Mouse (Mus musculus) midbrain, embryonic 15.5 days (tissue): ENCODE results near the gene Hist1h3c. TPM values are rescaled to one million over a fixed set of nuclear protein-coding genes. Genes with fewer than 3 reads are reported as not detected.
"Not testable (repeated sequence)": the region's sequence is repeated elsewhere in the genome, so short reads cannot be mapped to it uniquely, and the experiment has no call there.

ENCODE experiments used
- ATAC-seq: fragments of 200-750 bp; cut with Nextera tagmentation; replicated peaks from 2 replicates; pipeline ENCODE4 v1.8.0; 2017; ENCODE audit warnings: moderate TSS enrichment
- H3K27ac ChIP-seq: fragments of 300-500 bp; sonication (generic); 2 replicates; pipeline ENCODE4 v1.5.1; 2015; ENCODE audit warnings: mild to moderate bottlenecking, inconsistent platforms
- H3K27me3 ChIP-seq: fragments of 300-500 bp; sonication (generic); replicated peaks from 2 replicates; pipeline ENCODE4 v1.6.1; 2015; ENCODE audit warnings: inconsistent platforms
- H3K36me3 ChIP-seq: fragments of 300-500 bp; sonication (generic); replicated peaks from 2 replicates; pipeline ENCODE4 v1.6.1; 2015; ENCODE audit warnings: inconsistent platforms
- H3K4me1 ChIP-seq: fragments of 300-500 bp; sonication (generic); 2 replicates; pipeline ENCODE4 v1.6.1; 2015; ENCODE audit warnings: inconsistent platforms
- H3K4me2 ChIP-seq: fragments of 300-500 bp; sonication (generic); 2 replicates; pipeline ENCODE4 v1.6.1; 2015; ENCODE audit warnings: inconsistent platforms, mild to moderate bottlenecking, moderate library complexity
- H3K4me3 ChIP-seq: fragments of 300-500 bp; sonication (generic); 2 replicates; pipeline ENCODE4 v1.5.1; 2015; ENCODE audit warnings: mild to moderate bottlenecking, inconsistent platforms
- H3K9ac ChIP-seq: fragments of 300-500 bp; sonication (generic); 2 replicates; pipeline ENCODE4 v1.6.1; 2015; ENCODE audit warnings: mild to moderate bottlenecking, inconsistent platforms
- H3K9me3 ChIP-seq: fragments of 300-500 bp; sonication (generic); 2 replicates; pipeline ENCODE4 v1.6.1; 2016; ENCODE audit warnings: inconsistent platforms
- WGBS: fragments of 180-500 bp; shearing (Covaris S2); methylation state at CpG from one replicate; pipeline ENCODE4 v1.1.7; 2015; ENCODE audit warnings: mixed read lengths; 5-methylcytosine and 5-hydroxymethylcytosine counted together
- polyA plus RNA-seq: library from polyadenylated mRNA; unstranded; fragments of >200 nt; fragmentation: Nextera tagmentation; extraction: Ambion mirVana; gene quantifications from 2 replicates; pipeline ENCODE4 v1.2.1, GENCODE M21; 2015

The Hist1h3c gene
- polyA plus RNA-seq, 1 experiment from 2014 or later = 1.4 TPM

DNA sequence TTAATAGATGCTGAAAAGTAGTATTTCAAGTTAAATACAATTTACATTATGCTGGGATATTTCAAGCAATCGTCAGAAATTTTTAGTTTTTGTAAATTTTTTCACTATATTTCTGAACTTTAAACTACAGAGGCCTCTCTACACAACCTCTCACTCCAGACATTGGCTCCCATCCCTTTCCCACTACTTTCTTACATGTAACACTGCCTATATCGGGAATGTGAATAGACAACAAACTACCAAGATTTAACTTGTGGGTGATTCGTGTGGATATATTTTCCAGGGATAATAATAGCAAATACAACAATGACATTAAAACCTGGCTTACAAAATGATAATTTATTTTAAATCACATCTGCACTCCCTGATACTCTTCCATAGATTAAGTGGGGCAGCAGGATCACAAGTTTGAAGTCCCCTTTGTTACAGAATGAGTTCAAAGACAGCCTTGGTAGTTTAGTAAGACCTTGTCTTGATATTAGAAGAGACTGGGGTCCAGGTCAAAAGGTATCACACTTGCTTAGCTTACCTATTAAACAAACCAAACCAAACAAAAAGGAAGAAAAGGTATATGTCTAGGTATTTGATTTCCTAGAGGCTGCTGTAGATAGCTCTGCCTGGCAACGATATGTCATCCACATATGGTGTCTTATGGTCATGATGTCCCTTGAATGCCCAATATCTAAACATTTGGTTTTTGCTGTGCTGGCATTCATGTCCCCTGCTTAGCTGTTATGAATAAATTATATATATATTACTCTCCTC is 8.1 kb upstream of the Hist1h3c start:
- H3K9me3 ChIP-seq = no peaks in the 10 kb centered on the region
- H3K4me2 ChIP-seq = no peak overlapping the region
- no peak overlapping the region for H3K9ac ChIP-seq
- 51% methylated on average over 4 of the region's 4 CpGs for WGBS
- H3K27ac ChIP-seq = no peak overlapping the region
- peaks cover 16% of the 10 kb centered on the region for H3K4me1 ChIP-seq
- no peaks in the 10 kb centered on the region for H3K36me3 ChIP-seq
- no peak overlapping the region for H3K4me3 ChIP-seq
- no peaks in the 10 kb centered on the region for H3K27me3 ChIP-seq
- ATAC-seq = no peak

DNA sequence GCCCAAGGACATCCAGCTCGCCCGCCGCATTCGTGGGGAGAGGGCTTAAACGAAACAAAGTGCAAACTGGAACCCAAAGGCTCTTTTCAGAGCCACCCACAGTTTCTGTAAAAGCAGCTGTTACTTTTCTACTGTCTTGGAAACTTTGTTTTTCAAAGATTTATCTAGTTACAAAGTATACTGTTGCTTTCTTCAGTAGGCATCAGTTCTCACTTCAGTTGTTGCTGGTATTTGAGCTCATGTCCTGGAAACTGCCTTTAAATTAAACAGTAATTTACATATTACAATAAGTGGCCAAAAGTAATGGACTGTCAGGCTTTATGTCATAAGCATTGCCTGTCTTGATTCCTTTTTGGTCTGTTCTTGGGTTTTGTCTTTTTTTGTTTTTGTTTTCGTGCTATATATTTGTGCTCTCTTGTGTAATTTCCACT is 7.4 kb upstream of the Hist1h3c start:
- Histone ChIP-seq H3K36me3 (no peaks in the 10 kb centered on the region), H3K27me3 (no peaks in the 10 kb centered on the region), H3K4me2 (peak overlapping the region; percentile 83), H3K27ac (no peak overlapping the region), H3K9ac (no peak overlapping the region), H3K4me1 (peaks cover 20% of the 10 kb centered on the region), H3K4me3 (peak overlapping the region; percentile 5; the same call in 1 of the 2 replicates), H3K9me3 (no peaks in the 10 kb centered on the region)
- no peak for ATAC-seq
- WGBS = 3% methylated on average over 6 of the region's 6 CpGs

DNA sequence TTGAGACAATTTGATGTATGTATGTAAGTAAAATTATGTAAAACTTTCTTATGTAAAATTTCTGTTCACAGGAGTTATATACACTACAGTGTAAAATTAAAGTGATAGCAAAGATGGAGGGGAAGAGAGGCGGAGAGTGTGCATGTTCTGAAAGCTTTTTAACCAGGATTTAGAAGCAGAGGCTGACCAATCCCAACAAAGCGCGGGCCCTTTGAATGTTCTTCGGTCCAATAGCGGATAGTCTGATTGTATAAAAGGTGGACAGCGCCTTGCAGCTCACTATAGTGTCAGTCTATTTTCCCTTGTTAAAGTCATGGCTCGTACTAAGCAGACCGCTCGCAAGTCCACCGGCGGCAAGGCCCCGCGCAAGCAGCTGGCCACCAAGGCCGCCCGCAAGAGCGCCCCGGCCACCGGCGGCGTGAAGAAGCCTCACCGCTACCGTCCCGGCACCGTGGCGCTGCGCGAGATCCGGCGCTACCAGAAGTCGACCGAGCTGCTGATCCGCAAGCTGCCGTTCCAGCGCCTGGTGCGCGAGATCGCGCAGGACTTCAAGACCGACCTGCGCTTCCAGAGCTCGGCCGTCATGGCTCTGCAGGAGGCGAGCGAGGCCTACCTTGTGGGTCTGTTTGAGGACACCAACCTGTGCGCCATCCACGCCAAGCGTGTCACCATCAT is 6.8 kb upstream of the Hist1h3c start, which contains the start of gene Hist1h3b:
Gene Hist1h3b, plus strand, starts transcription at position 201 of the 675 bp plus-strand sequence.
- 0% methylated on average over 25 of the region's 47 CpGs for WGBS

DNA sequence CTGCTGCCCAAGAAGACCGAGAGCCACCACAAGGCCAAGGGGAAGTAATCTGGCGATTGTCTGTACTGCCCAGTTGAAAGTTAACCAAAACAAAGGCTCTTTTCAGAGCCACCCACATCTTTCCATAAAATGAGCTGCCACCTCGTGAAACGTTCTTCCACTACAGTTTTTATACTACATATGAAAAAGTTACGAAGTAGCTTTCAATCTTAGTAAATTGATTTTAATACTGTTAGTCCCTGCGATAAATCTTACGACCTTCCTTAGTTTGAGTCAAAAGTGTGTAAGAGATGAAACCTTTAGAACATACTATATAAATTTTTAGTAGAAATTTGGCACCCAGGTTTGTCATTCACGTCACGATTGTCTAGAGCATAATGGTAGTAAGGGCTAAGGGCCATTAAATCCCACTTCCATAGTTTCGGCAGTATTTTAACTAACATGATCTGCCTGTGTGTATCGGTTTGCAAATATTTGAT is 6.1 kb upstream of the Hist1h3c start:
- peak overlapping the region; percentile 83 for H3K4me2 ChIP-seq
- WGBS = under 1% methylated on average over 11 of the region's 11 CpGs
- no peaks in the 10 kb centered on the region for H3K36me3 ChIP-seq
- 0 out of 2 replicates have a peak, but pooled peaks have one; percentile 24 for ATAC-seq
- peaks cover 23% of the 10 kb centered on the region for H3K4me1 ChIP-seq
- peak overlapping the region; percentile 46 for H3K4me3 ChIP-seq
- H3K27me3 ChIP-seq = no peaks in the 10 kb centered on the region
- H3K27ac ChIP-seq = peak overlapping the region; percentile 91
- no peak overlapping the region for H3K9ac ChIP-seq
- no peaks in the 10 kb centered on the region for H3K9me3 ChIP-seq

More for the DNA sequence above, 6.8 kb upstream of the Hist1h3c start, which contains the start of gene Hist1h3b:
- H3K27me3 ChIP-seq, H3K9me3 ChIP-seq, H3K36me3 ChIP-seq: not testable (repeated sequence)
- peak within 1 kb of the TSS; percentile 91 for H3K27ac ChIP-seq
- peak; percentile 76 for ATAC-seq
- H3K4me3 ChIP-seq = peak within 1 kb of the TSS; percentile 46
- H3K9ac ChIP-seq = peak within 1 kb of the TSS; percentile 38; the same call in 1 of the 2 replicates
- H3K4me1 ChIP-seq = peaks cover 21% of the 10 kb centered on the region
- H3K4me2 ChIP-seq = peak within 1 kb of the TSS; percentile 83

DNA sequence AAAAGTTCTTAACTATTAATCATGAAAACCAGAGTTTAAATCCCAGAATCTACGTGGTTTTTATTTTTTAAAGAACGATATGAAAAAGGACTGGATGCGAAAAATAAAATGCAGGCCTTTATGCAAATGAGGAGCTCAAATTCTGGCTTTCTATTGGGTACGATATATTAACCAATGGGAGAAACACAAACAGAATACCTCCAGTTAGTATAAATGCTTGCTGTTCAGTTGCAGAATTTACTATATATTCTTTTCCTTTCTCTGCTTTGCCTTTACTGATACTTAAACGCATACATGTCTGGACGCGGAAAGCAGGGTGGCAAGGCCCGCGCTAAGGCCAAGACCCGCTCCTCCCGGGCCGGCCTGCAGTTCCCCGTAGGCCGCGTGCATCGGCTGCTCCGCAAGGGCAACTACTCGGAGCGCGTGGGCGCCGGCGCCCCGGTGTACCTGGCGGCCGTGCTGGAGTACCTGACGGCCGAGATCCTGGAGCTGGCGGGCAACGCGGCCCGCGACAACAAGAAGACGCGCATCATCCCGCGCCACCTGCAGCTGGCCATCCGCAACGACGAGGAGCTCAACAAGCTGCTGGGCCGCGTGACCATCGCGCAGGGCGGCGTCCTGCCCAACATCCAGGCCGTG is 5.6 kb upstream of the Hist1h3c start, which contains the start of gene Hist1h2ab:
Gene Hist1h2ab, plus strand, starts transcription at position 288 of the 639 bp plus-strand sequence.
- H3K9me3 ChIP-seq, H3K27me3 ChIP-seq, H3K36me3 ChIP-seq: not testable (repeated sequence)
- Histone ChIP-seq H3K9ac (peak within 1 kb of the TSS; percentile 38; the same call in 1 of the 2 replicates), H3K4me3 (peak within 1 kb of the TSS; percentile 46), H3K4me1 (peaks cover 21% of the 10 kb centered on the region), H3K4me2 (peak within 1 kb of the TSS; percentile 83), H3K27ac (peak within 1 kb of the TSS; percentile 91)
- peak; percentile 55 for ATAC-seq
- WGBS = under 1% methylated on average over 35 of the region's 47 CpGs

DNA sequence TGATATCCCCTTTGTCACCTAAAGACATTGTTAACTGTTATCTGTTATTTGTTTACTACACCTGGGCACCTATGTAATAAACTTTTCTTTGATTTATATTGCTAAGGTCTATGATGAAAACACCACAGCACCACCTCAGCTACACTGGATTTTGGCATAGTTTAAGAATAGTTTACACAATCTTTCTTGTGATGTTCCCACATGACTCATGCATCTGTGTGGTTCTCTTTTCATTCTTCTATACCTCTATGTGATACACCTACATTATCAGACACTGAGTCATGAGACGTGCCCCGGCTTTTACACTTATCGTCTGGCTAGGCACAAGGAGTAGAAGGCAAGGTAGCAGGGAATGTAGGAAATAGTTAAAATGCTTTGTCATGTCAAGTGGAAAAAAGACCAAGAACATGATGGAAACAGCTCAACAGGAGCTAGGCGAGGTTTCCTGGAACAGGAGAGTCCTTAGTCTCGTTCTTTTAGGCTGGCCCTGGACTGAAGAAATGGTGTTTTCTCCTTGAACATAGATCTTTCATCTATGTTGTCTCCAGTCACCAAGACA is 4.2 kb upstream of the Hist1h3c start:
- no peak overlapping the region for H3K4me2 ChIP-seq
- H3K4me3 ChIP-seq = no peak overlapping the region
- ATAC-seq = no peak
- WGBS = 94% methylated on average over 5 of the region's 5 CpGs
- no peak overlapping the region for H3K9ac ChIP-seq
- H3K27me3 ChIP-seq = no peaks in the 10 kb centered on the region
- H3K9me3 ChIP-seq = no peaks in the 10 kb centered on the region
- H3K36me3 ChIP-seq = no peaks in the 10 kb centered on the region
- H3K27ac ChIP-seq = no peak overlapping the region
- H3K4me1 ChIP-seq = peaks cover 28% of the 10 kb centered on the region

DNA sequence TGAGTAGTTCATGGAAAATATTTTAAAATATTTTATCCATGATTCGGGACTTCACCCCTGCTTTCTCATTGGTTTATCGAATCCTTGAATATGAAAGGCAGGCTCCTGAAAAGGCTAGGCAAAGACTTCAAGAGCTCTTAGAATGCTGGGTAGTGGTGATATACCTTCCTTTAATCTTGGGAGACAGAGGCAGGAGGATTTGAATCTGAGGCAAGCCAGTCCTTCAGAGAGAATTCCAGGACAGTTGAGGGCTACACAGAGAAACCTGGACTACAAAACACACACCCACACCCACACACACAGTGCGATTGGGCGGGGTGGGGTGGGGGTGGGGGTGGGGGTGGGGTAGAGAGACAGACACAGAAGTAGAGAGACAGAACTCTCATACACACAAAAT is 2.5 kb upstream of the Hist1h3c start:
- H3K4me2 ChIP-seq = no peak overlapping the region; the same call in 1 of the 2 replicates
- H3K9me3 ChIP-seq = no peaks in the 10 kb centered on the region
- no peak overlapping the region for H3K4me3 ChIP-seq
- peaks cover 28% of the 10 kb centered on the region for H3K4me1 ChIP-seq
- H3K9ac ChIP-seq = no peak overlapping the region
- peak overlapping the region; percentile 53 for H3K27ac ChIP-seq
- H3K36me3 ChIP-seq = no peaks in the 10 kb centered on the region
- WGBS = 6% methylated on average over 4 of the region's 4 CpGs
- ATAC-seq = no peak
- no peaks in the 10 kb centered on the region for H3K27me3 ChIP-seq

DNA sequence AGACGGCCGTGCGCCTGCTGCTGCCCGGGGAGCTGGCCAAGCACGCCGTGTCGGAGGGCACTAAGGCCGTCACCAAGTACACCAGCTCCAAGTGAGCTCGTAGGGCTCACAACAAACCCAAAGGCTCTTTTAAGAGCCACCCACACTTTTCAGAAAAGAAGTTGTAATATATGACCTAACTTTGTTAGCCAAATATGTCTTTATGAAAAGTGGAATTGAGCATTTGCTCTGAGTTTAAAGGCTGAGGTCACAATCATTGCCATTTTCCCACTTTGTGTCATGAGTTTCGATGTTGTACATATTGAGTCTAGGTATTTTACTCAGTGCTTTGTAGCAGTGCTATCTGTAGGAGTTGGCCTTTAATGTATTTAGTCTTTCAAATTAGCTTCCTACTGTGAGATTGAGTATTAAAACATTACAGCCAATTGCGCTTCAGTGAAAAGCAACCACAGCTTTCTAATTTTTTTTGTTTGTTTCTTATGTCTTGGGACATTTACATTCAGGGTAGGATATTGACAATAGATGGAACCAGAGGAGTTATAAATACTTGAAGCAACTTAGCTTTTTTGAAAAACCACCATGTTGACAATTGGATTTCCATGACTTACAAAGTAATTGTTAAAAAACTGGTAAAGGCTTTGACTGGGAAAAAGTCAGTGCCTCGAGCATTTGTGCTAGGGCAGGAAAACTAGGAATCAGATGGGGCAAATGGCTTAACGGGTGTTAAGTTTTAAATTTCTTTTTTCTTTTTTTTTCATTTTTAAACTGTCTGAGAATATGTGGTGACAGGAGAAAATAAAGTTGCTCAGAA is 1.9 kb upstream of the Hist1h3c start:
- Histone ChIP-seq H3K27ac (peak overlapping the region; percentile 96), H3K4me3 (peak overlapping the region; percentile 46), H3K4me2 (peak overlapping the region; percentile 86), H3K9ac (0 out of 2 replicates have a peak overlapping the region, but pooled peaks have one; percentile 20), H3K36me3 (no peaks in the 10 kb centered on the region), H3K9me3 (no peaks in the 10 kb centered on the region), H3K27me3 (no peaks in the 10 kb centered on the region), H3K4me1 (peaks cover 24% of the 10 kb centered on the region)
- WGBS = 2% methylated on average over 13 of the region's 13 CpGs
- no peak; the same call in 1 of the 2 replicates for ATAC-seq

DNA sequence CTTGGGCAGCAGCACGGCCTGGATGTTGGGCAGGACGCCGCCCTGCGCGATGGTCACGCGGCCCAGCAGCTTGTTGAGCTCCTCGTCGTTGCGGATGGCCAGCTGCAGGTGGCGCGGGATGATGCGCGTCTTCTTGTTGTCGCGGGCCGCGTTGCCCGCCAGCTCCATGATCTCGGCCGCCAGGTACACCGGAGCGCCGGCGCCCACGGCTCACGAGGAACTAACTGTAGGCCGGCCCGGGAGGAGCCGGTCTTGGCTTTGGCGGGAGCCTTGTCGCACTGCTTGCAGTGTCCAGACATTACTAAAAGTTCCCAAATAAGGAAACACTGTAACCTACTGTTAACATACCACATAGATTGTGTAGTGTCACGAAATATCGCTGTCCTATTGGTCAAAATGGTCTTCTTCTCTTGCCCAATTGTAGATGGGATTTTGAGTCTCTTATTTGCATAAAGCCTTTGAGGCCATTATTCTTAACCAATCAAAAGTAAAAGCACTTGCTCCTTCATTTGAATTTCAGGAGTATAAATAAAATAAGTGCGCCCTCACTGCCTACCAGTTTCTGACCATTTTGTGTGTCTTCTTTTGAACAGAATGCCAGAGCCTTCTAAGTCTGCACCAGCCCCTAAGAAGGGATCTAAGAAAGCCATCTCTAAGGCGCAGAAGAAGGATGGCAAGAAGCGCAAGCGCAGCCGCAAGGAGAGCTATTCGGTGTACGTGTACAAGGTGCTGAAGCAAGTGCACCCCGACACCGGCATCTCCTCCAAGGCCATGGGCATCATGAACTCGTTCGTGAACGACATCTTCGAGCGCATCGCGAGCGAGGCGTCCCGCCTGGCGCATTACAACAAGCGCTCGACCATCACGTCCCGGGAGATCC is 1.0 kb upstream of the Hist1h3c start, which contains the start of gene Hist1h2bb:
Gene Hist1h2bb, plus strand, starts transcription at position 534 of the 880 bp plus-strand sequence.
- 1% methylated on average over 46 of the region's 58 CpGs for WGBS
- H3K27me3 ChIP-seq, H3K9me3 ChIP-seq, H3K36me3 ChIP-seq: not testable (repeated sequence)
- Histone ChIP-seq H3K4me3 (peak within 1 kb of the TSS; percentile 46), H3K9ac (peak within 1 kb of the TSS; percentile 37), H3K4me2 (peak within 1 kb of the TSS; percentile 86), H3K27ac (peak within 1 kb of the TSS; percentile 96), H3K4me1 (peaks cover 21% of the 10 kb centered on the region)
- ATAC-seq = peak; percentile 92
